Mouse (Mus musculus) spleen, adult 2 months (tissue): ENCODE data around the gene Paqr8. TPM values are rescaled to one million over a fixed set of nuclear protein-coding genes. Genes with fewer than 3 reads are reported as not detected.
A peak's percentile ranks its signal among the peaks of the same experiment; 100 is the strongest.
"Not testable (repeated sequence)": the region's sequence is repeated elsewhere in the genome, so short reads cannot be mapped to it uniquely, and the experiment has no call there.

ENCODE experiments used
- DNase-seq, 2 experiments: peaks; one replicate each; pipeline versions ENCODE4 v3.0.0 to v3.0.0-alpha.2; 2012 to 2021; ENCODE audit warnings: low spot score in 2 of 2, low read depth in 1 of 2
- H3K27ac ChIP-seq: fragments of 200-500 bp; 2 replicates; pipeline ENCODE4 v1.5.1; 2012; ENCODE audit warnings: low read length, inconsistent platforms; ENCODE audit not compliant: insufficient read depth
- H3K27me3 ChIP-seq: fragments of 200-500 bp; 2 replicates; pipeline ENCODE4 v1.6.1; 2012; ENCODE audit warnings: mild to moderate bottlenecking, moderate library complexity, low read length, inconsistent platforms; ENCODE audit not compliant: control insufficient read depth, insufficient read depth
- H3K36me3 ChIP-seq: fragments of 200-500 bp; 2 replicates; pipeline ENCODE4 v1.6.1; 2012; ENCODE audit warnings: mild to moderate bottlenecking, low read length, inconsistent platforms; ENCODE audit not compliant: control insufficient read depth, insufficient read depth
- H3K4me1 ChIP-seq: fragments of 200-500 bp; 2 replicates; pipeline ENCODE4 v1.6.1; 2011; ENCODE audit warnings: inconsistent platforms; ENCODE audit not compliant: control insufficient read depth, insufficient read depth, insufficient read length
- H3K4me3 ChIP-seq: fragments of 200-500 bp; 2 replicates; pipeline ENCODE4 v1.5.1; 2011; ENCODE audit warnings: mild to moderate bottlenecking, inconsistent platforms; ENCODE audit not compliant: insufficient read depth, insufficient read length; ENCODE audit errors: extremely low read depth
- CTCF ChIP-seq: fragments of 200-500 bp; IDR thresholded peaks from 2 replicates; pipeline ENCODE4 v1.5.1; 2011; ENCODE audit warnings: mild to moderate bottlenecking, inconsistent platforms; ENCODE audit not compliant: insufficient read depth, insufficient read length, insufficient replicate concordance; ENCODE audit errors: extremely low read depth
- POLR2A ChIP-seq: fragments of 200-500 bp; IDR thresholded peaks from 2 replicates; pipeline ENCODE4 v1.6.1; 2011; ENCODE audit warnings: low read depth, low read length, inconsistent platforms
- WGBS: fragments of 180-500 bp; shearing (Covaris S2); methylation state at CpG from one replicate; pipeline ENCODE4 v1.1.7; 2018; 5-methylcytosine and 5-hydroxymethylcytosine counted together
- polyA plus RNA-seq: library from polyadenylated mRNA; depleted of rRNA; stranded (reverse); fragments of >200 nt; gene quantifications from 2 replicates; pipeline ENCODE4 v1.2.3, GENCODE M21; 2012

Paqr8 gene
- polyA plus RNA-seq, 1 experiment: 4.9 TPM

DNA sequence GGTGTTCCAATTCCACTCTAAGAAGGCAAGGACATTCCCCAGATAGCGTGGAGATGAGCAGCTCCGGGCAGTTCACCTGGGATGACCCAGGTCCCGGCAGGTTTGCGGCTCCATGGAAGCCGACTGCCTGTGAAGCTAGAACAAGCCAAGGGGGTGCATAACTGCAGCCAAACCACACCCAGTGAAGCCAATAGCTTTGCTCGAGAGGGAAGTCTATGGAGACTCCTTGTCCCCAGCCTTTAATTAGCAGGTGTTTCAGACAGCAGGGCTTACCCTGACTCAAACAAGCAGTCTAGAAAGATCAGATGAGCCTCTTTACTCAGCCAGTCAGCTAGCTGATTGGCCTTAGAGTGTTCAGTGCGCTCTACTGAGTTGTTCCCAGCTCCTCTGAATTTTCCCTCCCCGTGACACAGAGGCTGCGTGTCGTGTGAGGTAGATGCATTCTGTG is 30.7 kb downstream of the Paqr8 start:
- Histone ChIP-seq H3K27me3 (no peaks in the 10 kb centered on the region), H3K4me1 (no peaks in the 10 kb centered on the region)
- WGBS: 93% methylated on average over 10 of the region's 10 CpGs

DNA sequence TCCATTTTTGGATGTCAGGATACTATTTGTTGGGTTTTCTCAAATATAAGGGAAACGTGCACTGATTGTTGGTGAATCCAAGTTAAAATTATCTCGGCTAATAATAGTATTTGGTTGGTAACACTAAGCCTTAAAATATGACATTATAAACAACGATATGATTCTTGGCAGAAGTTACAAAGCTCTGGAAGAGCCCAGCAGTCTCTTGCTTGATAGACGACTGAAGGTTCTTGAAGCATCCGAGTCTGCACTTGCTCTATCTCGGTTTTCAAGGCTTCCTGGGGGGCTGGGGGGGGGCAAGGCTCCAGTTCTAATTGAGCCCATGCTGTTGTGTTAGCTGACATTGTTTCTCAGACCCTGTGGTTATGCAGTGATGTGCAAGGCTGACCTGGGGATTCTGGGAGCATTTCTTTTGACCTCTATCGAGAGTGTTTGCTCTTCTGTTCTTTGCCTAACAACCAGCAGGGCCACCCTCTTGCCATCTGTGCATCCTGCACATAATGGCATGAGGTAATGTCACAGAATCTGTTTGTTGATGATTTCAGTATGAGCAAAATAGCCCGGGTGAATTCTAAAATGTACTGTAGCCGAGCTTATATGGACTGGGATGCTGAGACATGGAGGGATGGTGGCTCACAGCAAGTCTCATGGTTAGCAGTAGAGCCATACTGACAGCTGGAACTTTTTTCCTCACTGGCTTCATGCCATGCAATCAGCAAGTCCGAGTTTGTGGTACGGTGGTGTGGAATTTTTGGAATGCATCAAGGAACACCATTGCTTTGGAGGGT is 32.4 kb downstream of the Paqr8 start:
- 64% methylated on average over 11 of the region's 11 CpGs for WGBS
- no peak for TF ChIP-seq CTCF
- Histone ChIP-seq H3K27me3 (no peaks in the 10 kb centered on the region), H3K4me1 (no peaks in the 10 kb centered on the region), H3K27ac (no peak overlapping the region), H3K36me3 (no peaks in the 10 kb centered on the region), H3K4me3 (no peak overlapping the region)
- no peak for DNase-seq

More for the DNA sequence above, 30.7 kb downstream of the Paqr8 start:
- DNase-seq: no peak
- TF ChIP-seq CTCF (no peak), POLR2A (no peak)
- no peak overlapping the region for H3K27ac ChIP-seq
- H3K4me3 ChIP-seq: no peak overlapping the region
- no peaks in the 10 kb centered on the region for H3K36me3 ChIP-seq

DNA sequence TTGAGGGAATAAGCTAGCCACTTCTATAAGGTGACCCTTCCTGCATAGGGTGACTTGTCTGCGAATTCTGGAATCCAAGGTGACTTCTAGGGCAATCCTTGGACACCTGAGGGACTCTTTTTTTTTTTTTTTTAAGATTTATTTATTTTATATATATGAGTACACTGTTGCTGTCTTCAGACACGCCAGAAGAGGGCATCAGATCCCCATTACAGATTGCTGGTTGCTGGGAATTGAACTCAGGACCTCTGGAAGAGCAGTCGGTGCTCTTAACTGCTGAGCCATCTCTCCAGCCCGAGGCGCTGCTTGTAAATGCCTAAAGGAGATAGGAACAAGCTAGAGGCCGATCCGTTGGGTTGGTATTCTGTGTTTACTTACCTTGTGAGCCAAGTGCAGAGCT is 34.9 kb downstream of the Paqr8 start:
- not testable (repeated sequence) for H3K4me1 ChIP-seq, H3K27me3 ChIP-seq, H3K27ac ChIP-seq, H3K4me3 ChIP-seq, DNase-seq, H3K36me3 ChIP-seq
- 82% methylated on average over 7 of the region's 7 CpGs for WGBS

DNA sequence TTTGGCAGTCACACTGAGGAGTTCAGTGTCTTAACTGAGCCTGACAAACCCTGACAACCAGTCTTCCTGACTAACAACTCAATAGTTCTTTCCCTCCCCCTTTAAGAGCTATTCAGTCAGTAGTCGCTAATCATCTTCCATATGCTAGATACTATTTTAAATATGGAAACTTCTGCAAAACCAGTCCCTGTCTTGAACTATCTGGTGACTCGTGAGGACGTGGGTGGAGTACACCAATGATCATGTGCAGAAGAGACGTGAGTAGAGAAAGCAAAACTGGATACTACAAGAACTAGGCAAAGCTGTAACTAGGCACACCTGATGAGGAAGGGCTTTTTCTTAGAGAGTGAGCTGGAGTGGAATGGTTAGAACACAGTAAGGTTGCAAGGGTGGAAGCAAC is 35.5 kb downstream of the Paqr8 start:
- H3K36me3 ChIP-seq: no peaks in the 10 kb centered on the region
- H3K4me1 ChIP-seq: no peaks in the 10 kb centered on the region
- no peaks in the 10 kb centered on the region for H3K27me3 ChIP-seq
- 51% methylated on average over 4 of the region's 4 CpGs for WGBS
- TF ChIP-seq POLR2A (no peak), CTCF (no peak)
- no peak overlapping the region for H3K27ac ChIP-seq
- no peak for DNase-seq
- H3K4me3 ChIP-seq: no peak overlapping the region

DNA sequence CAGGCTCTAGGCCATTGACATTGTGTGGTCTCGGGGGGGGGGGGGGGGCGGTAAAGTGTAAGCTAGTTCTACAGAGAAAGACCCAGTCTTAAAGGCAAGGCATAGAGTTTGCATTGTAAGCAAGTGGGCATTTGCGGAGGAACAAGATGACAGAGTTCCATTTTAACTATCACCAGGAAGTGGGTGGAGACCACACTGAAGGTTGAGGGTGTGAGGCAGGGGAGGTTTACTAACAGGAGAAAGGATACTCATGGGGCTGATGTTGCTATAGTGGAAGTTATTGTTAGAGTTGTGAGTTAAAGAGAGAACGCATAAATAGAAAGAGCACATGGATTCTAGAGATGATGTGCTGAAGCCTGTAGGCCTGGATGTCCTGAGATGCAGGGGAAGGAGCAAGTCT is 36.0 kb downstream of the Paqr8 start:
- Histone ChIP-seq H3K27ac (no peak overlapping the region), H3K4me1 (no peaks in the 10 kb centered on the region), H3K36me3 (no peaks in the 10 kb centered on the region), H3K27me3 (no peaks in the 10 kb centered on the region), H3K4me3 (no peak overlapping the region)
- DNase-seq: no peak
- 60% methylated on average over 4 of the region's 4 CpGs for WGBS
- TF ChIP-seq CTCF (no peak), POLR2A (no peak)

DNA sequence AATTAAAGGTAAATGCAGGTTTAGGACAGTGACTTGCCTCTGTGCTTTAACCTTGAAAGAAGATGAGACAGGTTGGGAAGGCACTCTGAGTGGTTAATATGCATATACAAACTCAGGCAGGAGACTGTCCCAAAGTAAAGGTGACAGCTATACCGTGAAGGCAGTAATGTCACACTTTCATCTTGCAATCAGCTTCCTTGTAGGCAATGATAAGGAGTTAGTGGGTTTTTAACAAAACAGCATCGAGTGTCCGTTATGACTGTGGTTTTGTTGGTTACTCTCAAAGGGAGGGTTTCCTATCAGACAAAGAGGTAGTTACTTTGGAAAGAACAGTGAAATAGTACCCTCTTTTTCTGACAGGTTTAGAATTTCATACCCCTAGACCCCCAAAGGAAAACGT is 38.1 kb downstream of the Paqr8 start:
- TF ChIP-seq CTCF (no peak), POLR2A (no peak)
- WGBS: 11% methylated on average over 4 of the region's 4 CpGs
- Histone ChIP-seq H3K27me3 (no peaks in the 10 kb centered on the region), H3K36me3 (no peaks in the 10 kb centered on the region), H3K4me1 (no peaks in the 10 kb centered on the region), H3K27ac (no peak overlapping the region), H3K4me3 (no peak overlapping the region)
- no peak for DNase-seq

DNA sequence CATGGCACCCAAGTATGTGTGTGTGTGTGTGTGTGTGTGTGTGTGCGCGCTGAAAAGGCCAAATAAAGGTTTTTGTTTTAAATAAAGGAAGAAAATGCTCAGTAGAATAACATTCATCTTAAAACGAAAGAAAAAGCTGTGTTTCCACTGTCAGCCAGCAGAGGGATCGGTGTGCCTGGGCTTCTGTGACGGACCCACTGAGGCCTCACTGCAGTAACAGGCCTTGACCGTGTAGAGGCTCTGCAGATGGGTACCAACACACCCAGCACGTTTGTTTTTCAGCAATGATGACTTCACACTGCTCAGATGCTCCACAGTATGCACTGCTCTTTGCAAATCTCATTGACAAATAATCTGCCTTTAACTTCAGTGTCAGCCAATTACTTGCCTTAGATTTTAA is 43.1 kb downstream of the Paqr8 start:
- H3K27me3 ChIP-seq: no peaks in the 10 kb centered on the region
- no peaks in the 10 kb centered on the region for H3K4me1 ChIP-seq
- H3K4me3 ChIP-seq: no peak overlapping the region
- WGBS: 11% methylated on average over 7 of the region's 7 CpGs
- TF ChIP-seq CTCF (peak; percentile 66; the same call in 1 of the 2 replicates), POLR2A (no peak)
- no peak overlapping the region for H3K27ac ChIP-seq
- H3K36me3 ChIP-seq: peaks cover 1% of the 10 kb centered on the region; the same call in 1 of the 2 replicates
- DNase-seq: peak; percentile 42 to 56
